Mouse (Mus musculus) liver, embryonic 14.5 days (tissue): ENCODE data around the gene Olfr1126. TPM values are rescaled to one million over a fixed set of nuclear protein-coding genes. Genes with fewer than 3 reads are reported as not detected.

Experiments used
- ATAC-seq: fragments of 200-750 bp; cut with Nextera tagmentation; 2 replicates; pipeline ENCODE4 v1.8.0; 2017; ENCODE audit warnings: moderate number of reproducible peaks, mild to moderate bottlenecking, moderate library complexity; ENCODE audit not compliant: insufficient read depth
- DNase-seq, 3 experiments: peaks; one replicate each; pipeline ENCODE4 v3.0.0-alpha.2; 2012 to 2013; ENCODE audit warnings: low read depth in 3 of 3, low spot score in 3 of 3
- H3K27ac ChIP-seq: fragments of 300-500 bp; sonication (generic); 2 replicates; pipeline ENCODE4 v1.5.1; 2014; ENCODE audit warnings: moderate library complexity, mild to moderate bottlenecking, control low read depth, inconsistent platforms
- H3K27me3 ChIP-seq: fragments of 300-500 bp; sonication (generic); 2 replicates; pipeline ENCODE4 v1.6.1; 2014; ENCODE audit warnings: mild to moderate bottlenecking, low read length, moderate library complexity; ENCODE audit not compliant: control insufficient read depth, insufficient read depth
- H3K36me3 ChIP-seq: fragments of 300-500 bp; sonication (generic); replicated peaks from 2 replicates; pipeline ENCODE4 v1.6.1; 2014; ENCODE audit warnings: low read depth; ENCODE audit not compliant: control insufficient read depth, insufficient read depth
- H3K4me1 ChIP-seq, 2 experiments: fragments of 200-500 bp in 1 of 2; fragments of 300-500 bp in 1 of 2; sonication (generic) in 1 of 2; replicated peaks; 2 replicates each; pipeline ENCODE4 v1.6.1; 2012 to 2014; ENCODE audit warnings: antibody characterized with exemption in 1 of 2, inconsistent platforms in 1 of 2, low read length in 1 of 2; ENCODE audit not compliant: control insufficient read depth in 2 of 2, insufficient read depth in 2 of 2
- H3K4me2 ChIP-seq: fragments of 300-500 bp; sonication (generic); 2 replicates; pipeline ENCODE4 v1.6.1; 2014; ENCODE audit warnings: low read depth, mild to moderate bottlenecking, control low read depth, moderate library complexity
- H3K4me3 ChIP-seq, 2 experiments: fragments of 200-500 bp in 1 of 2; fragments of 300-500 bp in 1 of 2; sonication (generic) in 1 of 2; 2 replicates each; pipeline ENCODE4 v1.5.1; 2012 to 2014; ENCODE audit warnings: low read depth in 2 of 2, low read length in 2 of 2, mild to moderate bottlenecking in 2 of 2, control low read depth in 1 of 2, inconsistent platforms in 1 of 2, moderate library complexity in 1 of 2; ENCODE audit not compliant: insufficient read depth in 1 of 2
- H3K9ac ChIP-seq: fragments of 300-500 bp; sonication (generic); replicated peaks from 2 replicates; pipeline ENCODE4 v1.6.1; 2014; ENCODE audit warnings: mild to moderate bottlenecking, control low read depth, moderate library complexity
- H3K9me3 ChIP-seq: fragments of 300-500 bp; sonication (generic); 2 replicates; pipeline ENCODE4 v1.6.1; 2016; ENCODE audit warnings: low read length, mixed read lengths; ENCODE audit not compliant: control insufficient read depth
- CTCF ChIP-seq: IDR thresholded peaks from 2 replicates; pipeline ENCODE4 v1.5.1; 2016; ENCODE audit warnings: antibody characterized with exemption, low read depth, control low read depth
- EP300 ChIP-seq: IDR thresholded peaks from 2 replicates; pipeline ENCODE4 v1.6.1; 2016; ENCODE audit warnings: antibody characterized with exemption, low read depth
- WGBS: fragments of 180-500 bp; shearing (Covaris S2); extraction: QIAGEN DNeasy Blood & Tissue Kit; methylation state at CpG from one replicate; pipeline ENCODE4 v1.1.7; 2014; ENCODE audit not compliant: insufficient replicate concordance; 5-methylcytosine and 5-hydroxymethylcytosine counted together
- polyA plus RNA-seq, 2 experiments: library from polyadenylated mRNA; depleted of rRNA in 1 of 2; stranded (reverse) in 1 of 2; unstranded in 1 of 2; fragments of >200 nt; fragmentation: Nextera tagmentation in 1 of 2; extraction: Ambion mirVana in 1 of 2; gene quantifications; 2 replicates each; pipeline versions ENCODE4 v1.2.1 to v1.2.3; 2012 to 2014

Gene Olfr1126
- not detected in 2 replicates for polyA plus RNA-seq (2012; rRNA removed)
- polyA plus RNA-seq (2014; fragmentation: Nextera tagmentation; extraction: Ambion mirVana), result not detected in 2 replicates

DNA sequence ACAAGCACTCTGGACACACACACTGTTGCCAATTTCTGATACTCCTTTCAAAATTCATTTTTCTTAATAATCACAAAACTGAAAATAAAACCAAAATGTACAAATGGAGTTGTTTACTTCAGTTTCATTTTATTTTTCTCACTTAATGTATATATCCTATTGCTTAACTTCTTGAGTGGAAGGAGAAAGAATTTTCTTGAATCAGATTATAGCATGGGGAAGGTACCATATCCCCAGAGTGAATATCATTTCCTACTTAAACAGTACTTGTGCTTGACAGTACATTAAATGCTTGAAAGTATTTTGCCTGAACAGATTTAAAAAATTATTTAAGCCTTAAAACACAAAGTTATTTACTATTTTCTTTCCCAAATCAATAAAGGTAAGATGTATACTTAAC is at the start of gene Olfr1126:
Gene Olfr1126 (plus strand): TSS at position 301 of the 400 bp plus-strand sequence.
- Histone ChIP-seq H3K9me3 (no peaks in the 10 kb centered on the region), H3K27ac (no peak within 1 kb of the TSS), H3K27me3 (no peaks in the 10 kb centered on the region), H3K4me2 (no peak within 1 kb of the TSS), H3K4me1 (no peaks in the 10 kb centered on the region), H3K36me3 (no peaks in the 10 kb centered on the region), H3K9ac (no peak within 1 kb of the TSS), H3K4me3 (no peak within 1 kb of the TSS)
- DNase-seq (no peak), ATAC-seq (no peak)
- no peak for TF ChIP-seq EP300
- TF ChIP-seq CTCF, result no peak

GRCm38 (mm10) chr2:87416335-87416734 is 37.4 kb upstream of the Olfr1126 start, which contains the start of gene Olfr1123:
Gene Olfr1123, plus strand, starts transcription at chr2:87416635.
- DNase-seq, result no peak
- H3K27me3 ChIP-seq, result no peaks in the 10 kb centered on the region
- H3K4me2 ChIP-seq, result no peak within 1 kb of the TSS
- ATAC-seq, result no peak
- no peaks in the 10 kb centered on the region for H3K4me1 ChIP-seq
- no peaks in the 10 kb centered on the region for H3K9me3 ChIP-seq
- H3K9ac ChIP-seq, result no peak within 1 kb of the TSS
- no peaks in the 10 kb centered on the region for H3K36me3 ChIP-seq
- H3K27ac ChIP-seq, result no peak within 1 kb of the TSS
- WGBS, result 63% methylated on average over 1 of the region's 1 CpGs
- H3K4me3 ChIP-seq, result no peak within 1 kb of the TSS
- TF ChIP-seq CTCF, result no peak
- TF ChIP-seq EP300, result no peak

DNA sequence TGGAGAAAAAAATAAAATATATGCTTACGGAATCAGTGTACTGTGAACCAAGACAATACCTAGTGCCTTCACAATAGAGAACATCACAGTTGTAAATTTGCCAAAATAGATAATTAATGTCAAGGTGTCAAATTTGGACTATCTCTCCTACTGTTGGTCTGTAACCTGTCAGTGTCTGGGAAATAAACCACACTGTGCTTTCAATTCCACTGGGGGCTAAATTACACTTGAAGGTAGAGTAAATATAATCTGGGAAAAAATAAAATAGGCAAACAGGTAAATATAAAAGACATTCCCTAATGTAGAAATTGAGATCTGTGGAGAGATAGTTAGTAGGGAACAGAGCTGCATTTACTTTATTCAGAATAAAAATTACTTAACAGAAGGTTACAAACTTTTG is 23.8 kb upstream of the Olfr1126 start, which contains the start of gene Olfr1124:
Gene Olfr1124 (plus strand): TSS at position 301 of the 400 bp plus-strand sequence.
- WGBS, result 84% methylated on average over 1 of the region's 1 CpGs
- Histone ChIP-seq H3K4me1 (no peaks in the 10 kb centered on the region), H3K4me3 (no peak within 1 kb of the TSS), H3K9ac (no peak within 1 kb of the TSS), H3K27me3 (no peaks in the 10 kb centered on the region), H3K4me2 (no peak within 1 kb of the TSS), H3K9me3 (no peaks in the 10 kb centered on the region), H3K36me3 (no peaks in the 10 kb centered on the region), H3K27ac (no peak within 1 kb of the TSS)
- TF ChIP-seq CTCF, result no peak
- TF ChIP-seq EP300, result no peak
- DNase-seq (no peak), ATAC-seq (no peak)

- no peak for TF ChIP-seq EP300
- no peak for TF ChIP-seq CTCF
- no peak overlapping the region for H3K9ac ChIP-seq
- 78% methylated on average over 16 of the region's 16 CpGs for WGBS
Observed at GRCm38 (mm10) chr2:87437731-87438130, 16.0 kb upstream of the Olfr1126 start.

DNA sequence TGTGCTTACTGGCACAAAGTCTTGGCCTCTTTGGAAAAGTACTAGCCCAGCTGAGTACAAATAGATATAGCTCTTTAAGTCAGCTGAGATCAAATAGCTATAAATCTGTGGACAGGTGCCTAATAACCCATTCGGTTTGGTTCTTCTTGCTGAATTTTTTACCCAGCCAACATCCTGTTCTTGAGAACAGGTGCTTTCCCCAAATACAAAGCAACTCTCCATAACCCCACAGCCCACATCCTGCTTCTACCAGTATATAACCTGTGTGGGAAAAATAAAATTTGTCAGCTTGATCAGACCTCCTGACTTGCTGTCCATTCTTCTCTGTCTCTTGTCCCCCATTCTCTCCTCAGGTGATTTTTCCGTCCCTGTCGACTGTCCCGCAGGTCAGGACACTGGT is 8.0 kb downstream of the Olfr1126 start:
- ATAC-seq (no peak), DNase-seq (no peak)
- H3K27me3 ChIP-seq, result no peaks in the 10 kb centered on the region
- no peak overlapping the region for H3K4me2 ChIP-seq
- TF ChIP-seq EP300 (no peak), CTCF (no peak)
- WGBS, result 64% methylated on average over 4 of the region's 4 CpGs
- no peaks in the 10 kb centered on the region for H3K4me1 ChIP-seq
- no peak overlapping the region for H3K4me3 ChIP-seq
- no peak overlapping the region for H3K27ac ChIP-seq
- H3K36me3 ChIP-seq, result no peaks in the 10 kb centered on the region
- H3K9me3 ChIP-seq, result no peaks in the 10 kb centered on the region
- no peak overlapping the region for H3K9ac ChIP-seq

More at GRCm38 (mm10) chr2:87437731-87438130, 16.0 kb upstream of the Olfr1126 start:
- H3K27me3 ChIP-seq, result no peaks in the 10 kb centered on the region
- DNase-seq, result no peak
- no peak overlapping the region for H3K4me3 ChIP-seq
- no peaks in the 10 kb centered on the region for H3K36me3 ChIP-seq
- no peak overlapping the region for H3K4me2 ChIP-seq
- no peak for ATAC-seq
- no peaks in the 10 kb centered on the region for H3K4me1 ChIP-seq
- no peaks in the 10 kb centered on the region for H3K9me3 ChIP-seq
- no peak overlapping the region for H3K27ac ChIP-seq
